Mouse (Mus musculus) hindbrain, embryonic 11.5 days (tissue): ENCODE measurements around the gene Cacna1e. TPM values are rescaled to one million over a fixed set of nuclear protein-coding genes. Genes with fewer than 3 reads are reported as not detected.

Experiments used
- ATAC-seq: fragments of 200-750 bp; cut with Nextera tagmentation; 2 replicates; pipeline ENCODE4 v1.8.0; 2017; ENCODE audit warnings: mild to moderate bottlenecking, moderate TSS enrichment, moderate library complexity; ENCODE audit not compliant: low FRiP score
- DNase-seq: peaks from one replicate; pipeline ENCODE4 v3.0.0-alpha.2; 2015; ENCODE audit warnings: low spot score
- H3K27ac ChIP-seq: fragments of 300-500 bp; sonication (generic); 2 replicates; pipeline ENCODE4 v1.5.1; 2014; ENCODE audit warnings: mild to moderate bottlenecking, low read depth, low read length
- H3K27me3 ChIP-seq: fragments of 300-500 bp; sonication (generic); 2 replicates; pipeline ENCODE4 v1.6.1; 2014; ENCODE audit warnings: mild to moderate bottlenecking, low read length, moderate library complexity, mixed read lengths; ENCODE audit not compliant: control insufficient read depth, insufficient read depth
- H3K36me3 ChIP-seq: fragments of 300-500 bp; sonication (generic); 2 replicates; pipeline ENCODE4 v1.6.1; 2014; ENCODE audit warnings: mild to moderate bottlenecking, low read length, moderate library complexity, mixed read lengths; ENCODE audit not compliant: control insufficient read depth, insufficient read depth
- H3K4me1 ChIP-seq: fragments of 300-500 bp; sonication (generic); replicated peaks from 2 replicates; pipeline ENCODE4 v1.6.1; 2014; ENCODE audit warnings: low read length, mixed read lengths; ENCODE audit not compliant: control insufficient read depth, insufficient read depth
- H3K4me2 ChIP-seq: fragments of 300-500 bp; sonication (generic); replicated peaks from 2 replicates; pipeline ENCODE4 v1.6.1; 2014; ENCODE audit warnings: mild to moderate bottlenecking, low read depth, low read length
- H3K4me3 ChIP-seq: fragments of 300-500 bp; sonication (generic); 2 replicates; pipeline ENCODE4 v1.5.1; 2014; ENCODE audit warnings: low read depth, low read length
- H3K9ac ChIP-seq: fragments of 300-500 bp; sonication (generic); 2 replicates; pipeline ENCODE4 v1.6.1; 2014; ENCODE audit warnings: low read depth, low read length
- H3K9me3 ChIP-seq: fragments of 300-500 bp; sonication (generic); 2 replicates; pipeline ENCODE4 v1.6.1; 2016; ENCODE audit warnings: low read length; ENCODE audit not compliant: control insufficient read depth
- WGBS: fragments of 180-500 bp; shearing (Covaris S2); extraction: QIAGEN DNeasy Blood & Tissue Kit; methylation state at CpG from one replicate; pipeline ENCODE4 v1.1.7; 2014; 5-methylcytosine and 5-hydroxymethylcytosine counted together
- polyA plus RNA-seq: library from polyadenylated mRNA; unstranded; fragments of >200 nt; fragmentation: Nextera tagmentation; extraction: Ambion mirVana; gene quantifications from 2 replicates; pipeline ENCODE4 v1.2.1, GENCODE M21; 2014

Cacna1e gene
- polyA plus RNA-seq, 1 experiment from 2014 or later, result 3.9 TPM

DNA sequence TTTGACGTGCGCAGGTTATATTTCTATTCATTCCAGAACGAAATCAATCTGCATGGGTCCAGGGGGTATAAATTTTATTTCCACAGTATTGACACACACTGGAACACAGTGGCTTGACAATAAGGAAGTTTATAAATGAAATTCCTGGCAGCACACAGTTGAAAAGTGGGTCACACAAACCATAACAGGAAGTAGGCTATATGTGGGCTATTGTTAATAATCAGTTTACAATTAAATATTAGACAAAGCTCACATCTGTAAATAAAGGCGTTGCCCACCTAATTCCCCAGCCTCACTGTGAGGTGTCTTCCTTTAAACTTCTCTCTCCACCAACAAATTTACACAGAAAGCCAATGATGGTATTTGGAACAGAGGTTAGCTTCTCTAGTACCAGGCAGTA is 305.6 kb downstream of the Cacna1e start:
- WGBS, result 84% methylated on average over 4 of the region's 4 CpGs
- no peak for ATAC-seq
- Histone ChIP-seq H3K4me2 (no peak overlapping the region), H3K27me3 (no peaks in the 10 kb centered on the region), H3K4me1 (no peaks in the 10 kb centered on the region), H3K27ac (no peak overlapping the region), H3K36me3 (no peaks in the 10 kb centered on the region), H3K9me3 (no peaks in the 10 kb centered on the region), H3K4me3 (no peak overlapping the region), H3K9ac (no peak overlapping the region)
- DNase-seq, result no peak

DNA sequence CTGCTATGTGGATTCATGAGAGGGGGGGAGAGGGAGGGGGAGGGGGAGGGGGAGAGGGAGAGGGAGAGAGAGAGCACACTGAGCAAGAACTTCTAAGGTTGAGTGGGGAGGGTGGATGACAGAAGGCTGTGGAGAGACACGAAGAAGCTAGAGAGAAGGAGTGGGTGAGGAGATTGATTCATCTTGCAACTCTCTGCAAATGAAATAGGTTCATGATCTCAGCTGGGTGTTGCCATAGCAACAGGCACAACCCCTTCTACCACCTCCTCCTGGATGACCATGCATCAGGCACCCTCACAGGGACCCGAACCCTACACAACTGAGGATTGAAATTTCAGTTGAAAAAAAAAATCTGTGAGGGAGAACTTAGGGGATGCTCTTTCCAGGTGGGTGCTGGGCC is 307.9 kb downstream of the Cacna1e start:
- no peaks in the 10 kb centered on the region for H3K27me3 ChIP-seq
- H3K9me3 ChIP-seq, result no peaks in the 10 kb centered on the region
- DNase-seq (no peak), ATAC-seq (no peak)
- no peak overlapping the region for H3K4me2 ChIP-seq
- H3K4me1 ChIP-seq, result no peaks in the 10 kb centered on the region
- H3K9ac ChIP-seq, result no peak overlapping the region
- no peaks in the 10 kb centered on the region for H3K36me3 ChIP-seq
- no peak overlapping the region for H3K27ac ChIP-seq
- WGBS, result 68% methylated on average over 2 of the region's 2 CpGs
- no peak overlapping the region for H3K4me3 ChIP-seq

DNA sequence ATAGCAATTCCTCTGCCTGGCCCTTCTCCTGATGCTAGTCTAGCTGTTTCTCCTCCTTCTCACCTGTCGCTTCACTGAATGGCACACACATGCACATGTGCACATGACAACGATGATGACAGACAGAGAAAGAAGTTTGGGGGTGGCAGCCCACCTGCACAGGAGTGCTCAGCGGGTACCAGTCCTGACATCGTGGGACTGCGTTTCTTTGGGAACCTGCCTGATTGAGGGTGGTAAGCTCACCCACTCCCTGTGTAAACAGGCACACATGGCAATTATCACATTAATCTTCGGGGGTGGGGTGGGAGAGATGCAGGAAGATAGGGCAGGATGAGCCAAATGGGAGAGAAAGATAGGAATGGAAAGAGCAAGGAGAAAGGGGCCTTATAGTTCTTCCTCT is 318.3 kb downstream of the Cacna1e start:
- Histone ChIP-seq H3K4me3 (no peak overlapping the region), H3K27me3 (no peaks in the 10 kb centered on the region), H3K27ac (no peak overlapping the region), H3K4me2 (no peak overlapping the region), H3K9ac (no peak overlapping the region), H3K36me3 (no peaks in the 10 kb centered on the region), H3K9me3 (no peaks in the 10 kb centered on the region), H3K4me1 (no peaks in the 10 kb centered on the region)
- ATAC-seq (no peak), DNase-seq (no peak)
- WGBS, result 85% methylated on average over 6 of the region's 6 CpGs

DNA sequence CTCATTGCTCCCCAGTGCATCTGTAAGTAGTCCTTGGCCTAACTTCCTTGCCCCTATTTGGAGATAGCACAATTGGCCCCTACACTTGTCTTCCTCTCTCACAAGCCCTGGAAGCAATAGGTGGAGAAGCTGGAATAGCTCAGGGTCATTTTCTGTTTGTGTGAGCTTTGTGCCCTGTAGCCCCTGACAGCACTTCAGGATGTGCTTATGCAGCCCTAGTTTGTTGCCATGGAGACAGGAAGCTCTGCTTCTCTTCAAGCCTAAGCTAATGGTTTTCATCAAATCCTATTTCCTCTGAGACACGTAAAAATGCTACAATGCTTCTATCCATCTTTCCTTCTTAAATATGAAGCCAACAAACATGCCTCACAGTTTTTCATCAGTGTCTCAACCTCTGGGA is 328.5 kb downstream of the Cacna1e start:
- Histone ChIP-seq H3K4me2 (no peak overlapping the region), H3K27me3 (no peaks in the 10 kb centered on the region), H3K4me1 (no peaks in the 10 kb centered on the region), H3K9me3 (no peaks in the 10 kb centered on the region), H3K4me3 (no peak overlapping the region), H3K9ac (no peak overlapping the region), H3K36me3 (no peaks in the 10 kb centered on the region), H3K27ac (no peak overlapping the region)
- ATAC-seq (no peak), DNase-seq (peak; percentile 19)
- WGBS, result 54% methylated on average over 1 of the region's 1 CpGs

DNA sequence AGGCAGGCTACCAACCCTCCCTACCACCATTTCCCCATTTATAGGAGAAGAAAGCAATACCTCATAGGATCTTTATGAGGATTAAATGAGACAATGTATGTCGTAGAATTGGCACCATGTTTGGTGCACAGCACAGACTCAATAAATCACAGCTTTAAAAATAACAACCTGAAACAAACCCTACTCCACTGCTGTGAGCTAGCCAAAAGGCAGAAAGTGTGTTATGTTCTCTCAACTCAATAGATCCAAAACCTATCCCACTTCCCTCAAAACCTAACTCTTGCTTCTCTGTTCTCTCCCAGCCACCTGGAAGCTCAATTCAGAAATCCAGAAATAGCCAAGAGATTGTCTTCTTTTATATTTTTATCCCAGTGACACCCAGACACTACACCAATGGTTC is 331.2 kb downstream of the Cacna1e start:
- Histone ChIP-seq H3K4me1 (no peaks in the 10 kb centered on the region), H3K4me3 (no peak overlapping the region), H3K27me3 (no peaks in the 10 kb centered on the region), H3K9me3 (no peaks in the 10 kb centered on the region), H3K27ac (no peak overlapping the region), H3K9ac (no peak overlapping the region), H3K36me3 (no peaks in the 10 kb centered on the region), H3K4me2 (no peak overlapping the region)
- no peak for DNase-seq
- 88% methylated on average over 1 of the region's 1 CpGs for WGBS
- no peak for ATAC-seq

DNA sequence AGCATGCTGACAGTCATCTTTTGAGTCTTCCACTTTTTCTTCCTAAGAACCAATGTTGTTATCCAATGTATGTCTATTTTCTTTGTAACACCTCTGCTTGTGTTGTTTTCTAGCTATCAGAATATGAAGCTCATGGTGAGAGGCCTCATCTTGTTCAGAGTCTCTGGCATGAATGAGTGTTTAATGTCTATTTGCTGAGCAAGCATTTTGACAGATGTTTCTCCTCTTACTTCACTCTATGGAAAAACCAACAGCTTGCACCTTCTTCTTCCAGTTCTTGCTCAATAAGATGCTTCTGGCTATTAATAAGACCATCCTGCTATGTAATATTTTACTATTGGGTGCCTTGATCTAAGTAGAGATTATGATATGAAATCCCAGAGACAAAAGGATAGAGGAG is 346.9 kb downstream of the Cacna1e start:
- H3K9ac ChIP-seq, result no peak overlapping the region
- H3K27ac ChIP-seq, result no peak overlapping the region
- no peaks in the 10 kb centered on the region for H3K27me3 ChIP-seq
- ATAC-seq (no peak), DNase-seq (no peak)
- no peaks in the 10 kb centered on the region for H3K36me3 ChIP-seq
- no peaks in the 10 kb centered on the region for H3K4me1 ChIP-seq
- H3K9me3 ChIP-seq, result no peaks in the 10 kb centered on the region
- no peak overlapping the region for H3K4me3 ChIP-seq
- H3K4me2 ChIP-seq, result no peak overlapping the region

DNA sequence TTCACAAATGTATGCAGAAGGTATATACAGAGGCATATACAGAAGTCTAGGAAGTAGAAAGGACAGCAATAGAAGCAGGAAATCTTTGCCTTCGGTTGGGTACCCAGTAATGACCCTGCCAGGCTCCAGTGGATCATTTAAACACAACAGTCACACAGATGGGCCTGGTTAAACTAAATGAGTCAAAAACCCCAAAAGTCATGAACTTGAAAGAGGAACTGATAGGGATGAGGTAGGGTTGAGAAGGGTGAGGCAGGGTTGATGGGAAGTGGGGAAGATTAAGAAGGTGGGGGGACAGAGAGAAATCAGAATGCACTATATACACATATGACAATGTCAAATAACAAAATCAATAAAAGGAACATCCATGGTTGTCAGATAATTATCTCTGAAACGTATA is 347.5 kb downstream of the Cacna1e start:
- WGBS, result 85% methylated on average over 2 of the region's 2 CpGs
- H3K4me2 ChIP-seq, result no peak overlapping the region
- ATAC-seq, result no peak

DNA sequence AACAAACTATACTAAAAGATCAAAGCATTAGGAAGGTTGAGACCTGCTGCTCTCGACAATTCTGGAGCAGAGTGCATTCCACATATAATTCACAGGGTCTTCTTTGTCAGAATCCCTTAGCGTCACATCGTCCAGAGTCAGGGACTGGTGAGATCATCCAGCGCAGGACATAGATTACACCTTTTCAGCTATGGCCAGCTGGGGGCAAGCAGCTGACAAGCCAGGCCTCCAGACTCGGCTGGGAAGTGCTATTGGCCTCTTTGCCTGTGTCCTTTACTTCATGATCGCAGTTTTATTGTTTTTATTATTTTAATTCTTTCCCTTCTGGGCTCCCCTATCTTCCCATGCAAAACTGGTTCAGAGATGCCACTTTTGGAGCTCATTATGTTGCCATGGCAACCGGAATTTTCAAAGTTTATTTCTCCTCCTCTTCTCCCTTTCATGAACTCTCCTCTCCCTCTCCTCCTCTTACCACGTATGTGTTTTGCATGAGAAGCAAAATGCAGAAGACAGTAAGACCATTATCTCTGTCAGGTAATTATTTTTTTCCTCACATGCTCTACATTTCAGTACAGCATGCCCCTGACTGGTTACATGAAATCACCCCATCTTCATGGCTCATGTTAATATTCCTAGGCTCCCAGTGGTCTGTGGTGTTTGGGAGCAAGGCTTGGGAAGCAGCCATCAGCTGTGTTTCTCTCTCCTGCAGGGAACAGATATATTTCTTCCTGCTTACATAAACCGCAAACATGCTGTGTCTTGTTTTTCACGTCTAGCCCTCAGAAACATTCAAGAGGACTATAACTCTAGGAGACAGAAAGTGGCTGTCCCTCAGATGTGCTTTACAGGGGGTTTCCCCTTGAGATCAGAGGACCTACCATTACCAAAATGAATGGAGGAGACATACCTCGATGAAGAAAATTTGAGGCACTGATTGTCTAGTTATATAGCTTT is 351.0 kb downstream of the Cacna1e start:
- peak; percentile 10 for DNase-seq
- 73% methylated on average over 11 of the region's 11 CpGs for WGBS
- no peak for ATAC-seq

More for the DNA sequence above, 347.5 kb downstream of the Cacna1e start:
- Histone ChIP-seq H3K27me3 (no peaks in the 10 kb centered on the region), H3K4me1 (no peaks in the 10 kb centered on the region), H3K4me3 (no peak overlapping the region), H3K36me3 (no peaks in the 10 kb centered on the region), H3K9me3 (no peaks in the 10 kb centered on the region), H3K9ac (no peak overlapping the region), H3K27ac (no peak overlapping the region)
- DNase-seq, result no peak

DNA sequence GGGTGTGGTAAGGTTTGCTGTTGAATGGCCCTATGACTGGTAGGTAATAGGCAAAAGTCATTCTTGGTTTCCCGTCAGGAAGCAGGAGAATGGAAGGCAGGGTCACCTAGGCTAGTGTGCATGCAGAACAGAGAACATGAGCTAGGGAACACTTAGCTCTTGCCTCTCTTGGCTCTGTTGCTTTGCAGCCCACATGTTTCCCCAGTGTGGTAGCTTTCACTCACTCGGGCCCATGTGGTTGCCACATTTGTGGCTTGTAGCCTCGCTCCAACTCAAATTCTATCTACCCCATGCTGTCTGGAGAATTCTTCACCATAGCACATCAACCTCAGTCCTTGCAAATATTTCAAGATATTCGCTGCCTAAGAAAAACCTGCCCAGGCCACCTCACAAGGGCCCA is 354.6 kb downstream of the Cacna1e start:
- no peak overlapping the region for H3K27ac ChIP-seq
- H3K4me1 ChIP-seq, result no peaks in the 10 kb centered on the region
- WGBS, result 83% methylated on average over 4 of the region's 4 CpGs
- no peak overlapping the region for H3K4me2 ChIP-seq
- no peak for ATAC-seq
- no peaks in the 10 kb centered on the region for H3K9me3 ChIP-seq
- H3K27me3 ChIP-seq, result no peaks in the 10 kb centered on the region
- no peak for DNase-seq
- H3K9ac ChIP-seq, result no peak overlapping the region
- H3K4me3 ChIP-seq, result no peak overlapping the region
- no peaks in the 10 kb centered on the region for H3K36me3 ChIP-seq

More for the DNA sequence above, 351.0 kb downstream of the Cacna1e start:
- no peak overlapping the region for H3K27ac ChIP-seq
- no peaks in the 10 kb centered on the region for H3K4me1 ChIP-seq
- no peak overlapping the region for H3K4me3 ChIP-seq
- no peaks in the 10 kb centered on the region for H3K36me3 ChIP-seq
- H3K27me3 ChIP-seq, result no peaks in the 10 kb centered on the region
- H3K4me2 ChIP-seq, result no peak overlapping the region
- H3K9me3 ChIP-seq, result no peaks in the 10 kb centered on the region
- no peak overlapping the region for H3K9ac ChIP-seq
